In the genomic region with DNA sequence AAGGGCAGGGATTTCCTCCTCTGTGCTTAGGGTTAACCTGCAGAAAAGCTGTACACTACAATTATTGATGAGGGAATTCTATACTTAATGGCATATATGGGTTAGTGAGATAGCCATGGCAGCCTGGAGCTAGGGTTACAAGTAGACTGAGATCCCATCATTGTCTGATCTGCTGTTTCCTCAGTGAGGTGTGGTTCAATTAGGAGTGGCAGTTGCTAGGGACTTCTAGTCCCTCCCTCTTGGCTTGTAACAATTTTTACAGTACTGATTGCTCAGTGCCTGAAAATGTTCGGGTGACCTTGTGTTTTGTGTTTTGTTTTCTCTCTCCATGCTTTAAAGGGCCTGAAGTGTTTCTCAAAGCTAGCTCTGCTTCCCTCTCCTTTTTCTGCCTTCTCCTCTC, we compare ENCODE assay signal across 10 mouse cellular contexts. TPM values are rescaled to one million over a fixed set of nuclear protein-coding genes. Genes with fewer than 3 reads are reported as not detected.
DNase-seq lines count a peak whose midpoint lies in the region; ATAC-seq lines count a peak whose summit lies in the region.
"Had no signal": no experiment of that assay in that cellular context is flagged by ENCODE, and none has a peak within 500 bp of the region (broad histone marks: within the 10 kb centered on the region; RNA-seq: fewer than 3 reads in every experiment).

No protein-coding gene starts in this region.

- H3K27ac ChIP-seq in embryonic facial prominence, embryonic 10.5 days (replicated peaks): no peak overlapping the region
- no peak overlapping the region for H3K27ac ChIP-seq in embryonic facial prominence, embryonic 15.5 days (replicated peaks)
- H3K27ac ChIP-seq in hindbrain, embryonic 15.5 days (replicated peaks): peak overlapping the region; percentile 94
- peak overlapping the region; percentile 94 for H3K27ac ChIP-seq in midbrain, embryonic 16.5 days (ENCODE audit: low read length)

- no peak for DNase-seq in embryonic facial prominence, embryonic 10.5 days (ENCODE audit: low spot score)
- no peak for DNase-seq in Muller cell, postnatal 12 days (ENCODE audit: inconsistent ontology term)
- DNase-seq in adrenal gland, postnatal 25 days: no peak
- DNase-seq: lung, postnatal 4 days had no signal

- H3K4me1 ChIP-seq in embryonic facial prominence, embryonic 10.5 days: peaks cover 26% of the 10 kb centered on the region
- peaks cover 23% of the 10 kb centered on the region; the same call in 1 of the 2 replicates for H3K4me1 ChIP-seq in embryonic facial prominence, embryonic 15.5 days
- H3K4me1 ChIP-seq in hindbrain, embryonic 15.5 days (replicated peaks): peaks cover 26% of the 10 kb centered on the region
- peaks cover 21% of the 10 kb centered on the region for H3K4me1 ChIP-seq in midbrain, embryonic 16.5 days (ENCODE audit: control insufficient read depth, insufficient read depth, low read length)

- H3K27me3 ChIP-seq in embryonic facial prominence, embryonic 10.5 days (replicated peaks; ENCODE audit: low read depth, poor library complexity, severe bottlenecking): no peaks in the 10 kb centered on the region
- H3K27me3 ChIP-seq in embryonic facial prominence, embryonic 15.5 days: 0 out of 2 replicates have a peak, but pooled peaks cover 12% of the 10 kb centered on the region
- H3K27me3 ChIP-seq in hindbrain, embryonic 15.5 days: no peaks in the 10 kb centered on the region
- no peaks in the 10 kb centered on the region for H3K27me3 ChIP-seq in midbrain, embryonic 16.5 days (ENCODE audit: control insufficient read depth, insufficient read depth, low read depth, low read length)

- peak overlapping the region; percentile 96 for H3K4me3 ChIP-seq in embryonic facial prominence, embryonic 10.5 days
- 0 out of 2 replicates have a peak overlapping the region, but pooled peaks have one; percentile 74 for H3K4me3 ChIP-seq in embryonic facial prominence, embryonic 15.5 days (replicated peaks)
- peak overlapping the region; percentile 97 for H3K4me3 ChIP-seq in hindbrain, embryonic 15.5 days
- peak overlapping the region; percentile 99 for H3K4me3 ChIP-seq in midbrain, embryonic 16.5 days (ENCODE audit: low read depth, low read length)

- H3K9me3 ChIP-seq in embryonic facial prominence, embryonic 10.5 days: no peaks in the 10 kb centered on the region; the same call in 1 of the 2 replicates
- H3K9me3 ChIP-seq in embryonic facial prominence, embryonic 15.5 days (replicated peaks): no peaks in the 10 kb centered on the region
- H3K9me3 ChIP-seq in hindbrain, embryonic 15.5 days: no peaks in the 10 kb centered on the region
- no peaks in the 10 kb centered on the region for H3K9me3 ChIP-seq in midbrain, embryonic 16.5 days (replicated peaks; ENCODE audit: control insufficient read depth, low read length, poor library complexity, severe bottlenecking)

- H3K4me2 ChIP-seq in embryonic facial prominence, embryonic 15.5 days (replicated peaks): no peak overlapping the region
- peak overlapping the region; percentile 67 for H3K4me2 ChIP-seq in hindbrain, embryonic 15.5 days
- H3K4me2 ChIP-seq in midbrain, embryonic 16.5 days (ENCODE audit: low read length): peak overlapping the region; percentile 72
- H3K4me2 ChIP-seq: liver, embryonic 11.5 days had no signal

- no peak for ATAC-seq in embryonic facial prominence, embryonic 15.5 days (ENCODE audit: insufficient number of reproducible peaks, low FRiP score, low TSS enrichment, low read depth)
- no peak for ATAC-seq in hindbrain, embryonic 15.5 days (ENCODE audit: low FRiP score, low read depth)
- ATAC-seq in midbrain, embryonic 16.5 days: no peak
- no peak for ATAC-seq in erythroid progenitor cell, adult 5-6 weeks (replicated peaks; ENCODE audit: low FRiP score, poor library complexity, severe bottlenecking)

- H3K36me3 ChIP-seq in embryonic facial prominence, embryonic 10.5 days (replicated peaks): peaks cover 32% of the 10 kb centered on the region
- no peaks in the 10 kb centered on the region for H3K36me3 ChIP-seq in embryonic facial prominence, embryonic 15.5 days
- 0 out of 2 replicates have a peak, but pooled peaks cover 5% of the 10 kb centered on the region for H3K36me3 ChIP-seq in hindbrain, embryonic 15.5 days
- H3K36me3 ChIP-seq in midbrain, embryonic 16.5 days (ENCODE audit: control insufficient read depth, insufficient read depth, low read length): no peaks in the 10 kb centered on the region

- 67% methylated on average over 1 of the region's 1 CpGs for WGBS in embryonic facial prominence, embryonic 10.5 days
- WGBS in embryonic facial prominence, embryonic 15.5 days: 52% methylated on average over 1 of the region's 1 CpGs
- WGBS in hindbrain, embryonic 15.5 days: 33% methylated on average over 1 of the region's 1 CpGs
- 45% methylated on average over 1 of the region's 1 CpGs for WGBS in midbrain, embryonic 16.5 days

- no peak overlapping the region for H3K9ac ChIP-seq in embryonic facial prominence, embryonic 15.5 days
- H3K9ac ChIP-seq in hindbrain, embryonic 15.5 days: peak overlapping the region; percentile 97
- H3K9ac ChIP-seq in midbrain, embryonic 16.5 days (ENCODE audit: low read depth, low read length): peak overlapping the region; percentile 98

RNA-seq across cellular contexts. Expression of a gene that starts 2.1 kb away (rescaled TPM):
- polyA plus RNA-seq in embryonic facial prominence, embryonic 10.5 days (2016; fragmentation: Nextera tagmentation; extraction: Ambion mirVana): 30.4 and 30.8 TPM in 2 replicates
- 6.2 and 6.5 TPM in 2 replicates for polyA plus RNA-seq in embryonic facial prominence, embryonic 15.5 days (2015; fragmentation: Nextera tagmentation; extraction: Ambion mirVana)
- 179 and 188 TPM in 2 replicates for polyA plus RNA-seq in hindbrain, embryonic 15.5 days (2015; fragmentation: Nextera tagmentation; extraction: Ambion mirVana)
- polyA plus RNA-seq in midbrain, embryonic 16.5 days (2015; fragmentation: Nextera tagmentation; extraction: Ambion mirVana): 194 and 211 TPM in 2 replicates
- total RNA-seq in adrenal gland, postnatal 25 days (2021): 5.5 and 8.1 TPM in 2 replicates
- total RNA-seq in erythroid progenitor cell, adult 5-6 weeks (2015; ENCODE audit: low replicate concordance): 0.84 TPM in 1 of 2 replicates, not detected in the other
- total RNA-seq in erythroid progenitor cell, adult 5-6 weeks (2017; ENCODE audit: low replicate concordance): not detected in 2 replicates
- total RNA-seq: granulocyte monocyte progenitor cell, adult 5-6 weeks had no signal

Comparison
In these comparisons a context has a peak if more than half of its experiments do, and no peak if none do; other contexts are left out.
1. H3K27ac ChIP-seq: peak in hindbrain, embryonic 15.5 days (single experiment) and midbrain, embryonic 16.5 days (single experiment); none in embryonic facial prominence, embryonic 10.5 days (single experiment) and embryonic facial prominence, embryonic 15.5 days (single experiment).
2. Peak in every context shown above with its lines, with median percentiles within 50 percentile points of each other: H3K4me3 ChIP-seq.